Mouse (Mus musculus): Measurements from ENCODE around the gene Sugct. TPM values are rescaled to one million over a fixed set of nuclear protein-coding genes. Genes with fewer than 3 reads are reported as not detected.
A peak's percentile ranks its signal among the peaks of the same experiment; 100 is the strongest.
"Not testable (repeated sequence)": the region's sequence is repeated elsewhere in the genome, so short reads cannot be mapped to it uniquely, and the experiment has no call there.

The Sugct gene
- polyA plus RNA-seq, 1 experiment from 2014 or later: 9.3 TPM

- Histone ChIP-seq H3K36me3 (ENCODE audit: insufficient read depth, low read length) (no peaks in the 10 kb centered on the region), H3K9me3 (ENCODE audit: low read length) (no peaks in the 10 kb centered on the region), H3K4me1 (ENCODE audit: insufficient read depth, low read depth, low read length) (no peaks in the 10 kb centered on the region), H3K9ac (replicated peaks; ENCODE audit: low read depth) (no peak overlapping the region), H3K27me3 (replicated peaks; ENCODE audit: insufficient read depth, low read length) (no peaks in the 10 kb centered on the region), H3K27ac (ENCODE audit: low read length) (no peak overlapping the region), H3K4me3 (ENCODE audit: low read depth, low read length) (no peak overlapping the region), H3K4me2 (replicated peaks; ENCODE audit: low read depth, low read length) (no peak overlapping the region)
- WGBS: 64% methylated on average over 5 of the region's 5 CpGs
- ATAC-seq (no peak), DNase-seq (ENCODE audit: low spot score) (no peak)
- TF ChIP-seq EP300 (IDR thresholded peaks at IDR 0.05) (no peak), CTCF (IDR thresholded peaks at IDR 0.05) (no peak)
Observed at GRCm38 (mm10) chr13:17494056-17494574, 201.2 kb downstream of the Sugct start.

GRCm38 (mm10) chr13:17457981-17458380 is 237.4 kb downstream of the Sugct start:
- not testable (repeated sequence) for ATAC-seq; DNase-seq (ENCODE audit: low spot score)

GRCm38 (mm10) chr13:17432139-17432916 is 263.0 kb downstream of the Sugct start:
- Histone ChIP-seq H3K27me3 (replicated peaks; ENCODE audit: insufficient read depth, low read length) (no peaks in the 10 kb centered on the region), H3K4me2 (replicated peaks; ENCODE audit: low read depth, low read length) (no peak overlapping the region), H3K4me3 (ENCODE audit: low read depth, low read length) (no peak overlapping the region), H3K4me1 (ENCODE audit: insufficient read depth, low read depth, low read length) (no peaks in the 10 kb centered on the region), H3K36me3 (ENCODE audit: insufficient read depth, low read length) (no peaks in the 10 kb centered on the region), H3K9ac (replicated peaks; ENCODE audit: low read depth) (no peak overlapping the region), H3K27ac (ENCODE audit: low read length) (no peak overlapping the region), H3K9me3 (ENCODE audit: low read length) (no peaks in the 10 kb centered on the region)
- DNase-seq (ENCODE audit: low spot score) (peak; percentile 71), ATAC-seq (no peak)
- WGBS: 44% methylated on average over 7 of the region's 7 CpGs
- TF ChIP-seq CTCF (IDR thresholded peaks at IDR 0.05): peak; percentile 77
- no peak for TF ChIP-seq EP300 (IDR thresholded peaks at IDR 0.05)

More at GRCm38 (mm10) chr13:17457981-17458380, 237.4 kb downstream of the Sugct start:
- H3K4me1 ChIP-seq (ENCODE audit: insufficient read depth, low read depth, low read length); H3K9me3 ChIP-seq (ENCODE audit: low read length); H3K4me2 ChIP-seq (replicated peaks; ENCODE audit: low read depth, low read length); H3K9ac ChIP-seq (replicated peaks; ENCODE audit: low read depth); H3K27me3 ChIP-seq (replicated peaks; ENCODE audit: insufficient read depth, low read length); H3K36me3 ChIP-seq (ENCODE audit: insufficient read depth, low read length); H3K4me3 ChIP-seq (ENCODE audit: low read depth, low read length); H3K27ac ChIP-seq (ENCODE audit: low read length): not testable (repeated sequence)
- WGBS: 29% methylated on average over 1 of the region's 1 CpGs

GRCm38 (mm10) chr13:17421875-17422274 is 273.5 kb downstream of the Sugct start:
- no peak overlapping the region for H3K27ac ChIP-seq (ENCODE audit: low read length)
- H3K4me2 ChIP-seq (replicated peaks; ENCODE audit: low read depth, low read length): no peak overlapping the region
- no peaks in the 10 kb centered on the region for H3K36me3 ChIP-seq (ENCODE audit: insufficient read depth, low read length)
- no peak for ATAC-seq
- no peak overlapping the region for H3K4me3 ChIP-seq (ENCODE audit: low read depth, low read length)
- 51% methylated on average over 6 of the region's 6 CpGs for WGBS
- no peak for TF ChIP-seq CTCF (IDR thresholded peaks at IDR 0.05)
- no peak for TF ChIP-seq EP300 (IDR thresholded peaks at IDR 0.05)
- H3K9ac ChIP-seq (replicated peaks; ENCODE audit: low read depth): no peak overlapping the region
- no peaks in the 10 kb centered on the region for H3K27me3 ChIP-seq (replicated peaks; ENCODE audit: insufficient read depth, low read length)
- no peaks in the 10 kb centered on the region for H3K9me3 ChIP-seq (ENCODE audit: low read length)
- DNase-seq (ENCODE audit: low spot score): no peak
- no peaks in the 10 kb centered on the region for H3K4me1 ChIP-seq (ENCODE audit: insufficient read depth, low read depth, low read length)

GRCm38 (mm10) chr13:17420557-17420956 is 274.8 kb downstream of the Sugct start:
- Histone ChIP-seq H3K9me3 (ENCODE audit: low read length) (no peaks in the 10 kb centered on the region), H3K4me1 (ENCODE audit: insufficient read depth, low read depth, low read length) (no peaks in the 10 kb centered on the region), H3K4me2 (replicated peaks; ENCODE audit: low read depth, low read length) (no peak overlapping the region), H3K9ac (replicated peaks; ENCODE audit: low read depth) (no peak overlapping the region), H3K27ac (ENCODE audit: low read length) (no peak overlapping the region), H3K36me3 (ENCODE audit: insufficient read depth, low read length) (no peaks in the 10 kb centered on the region), H3K27me3 (replicated peaks; ENCODE audit: insufficient read depth, low read length) (no peaks in the 10 kb centered on the region), H3K4me3 (ENCODE audit: low read depth, low read length) (no peak overlapping the region)
- TF ChIP-seq CTCF (IDR thresholded peaks at IDR 0.05): no peak
- no peak for TF ChIP-seq EP300 (IDR thresholded peaks at IDR 0.05)
- ATAC-seq (no peak), DNase-seq (ENCODE audit: low spot score) (no peak)
- 83% methylated on average over 1 of the region's 1 CpGs for WGBS

GRCm38 (mm10) chr13:17342836-17343235 is 352.5 kb downstream of the Sugct start:
- Histone ChIP-seq H3K4me1 (ENCODE audit: insufficient read depth, low read depth, low read length) (no peaks in the 10 kb centered on the region), H3K4me3 (ENCODE audit: low read depth, low read length) (no peak overlapping the region), H3K27me3 (replicated peaks; ENCODE audit: insufficient read depth, low read length) (no peaks in the 10 kb centered on the region), H3K9me3 (ENCODE audit: low read length) (no peaks in the 10 kb centered on the region), H3K4me2 (replicated peaks; ENCODE audit: low read depth, low read length) (no peak overlapping the region), H3K36me3 (ENCODE audit: insufficient read depth, low read length) (no peaks in the 10 kb centered on the region), H3K9ac (replicated peaks; ENCODE audit: low read depth) (no peak overlapping the region), H3K27ac (ENCODE audit: low read length) (no peak overlapping the region)
- DNase-seq (ENCODE audit: low spot score): no peak
- ATAC-seq: no peak
- WGBS: 92% methylated on average over 8 of the region's 8 CpGs
- TF ChIP-seq EP300 (IDR thresholded peaks at IDR 0.05): no peak
- no peak for TF ChIP-seq CTCF (IDR thresholded peaks at IDR 0.05)
